Mouse (Mus musculus) natural killer cell, adult 2 months (primary cell): ENCODE results near the gene Gm28168.
"Not testable (repeated sequence)": the region's sequence is repeated elsewhere in the genome, so short reads cannot be mapped to it uniquely, and the experiment has no call there.

Experiments used
- DNase-seq, 2 experiments: peaks; one replicate each; pipeline ENCODE4 v3.0.0; 2022; ENCODE audit warnings: low spot score in 2 of 2

Gm28168 gene

GRCm38 (mm10) chr1:117927715-117928114, at the start of gene Gm28168:
Gene Gm28168, plus strand, starts transcription at chr1:117928015.
- DNase-seq = not testable (repeated sequence)

DNA sequence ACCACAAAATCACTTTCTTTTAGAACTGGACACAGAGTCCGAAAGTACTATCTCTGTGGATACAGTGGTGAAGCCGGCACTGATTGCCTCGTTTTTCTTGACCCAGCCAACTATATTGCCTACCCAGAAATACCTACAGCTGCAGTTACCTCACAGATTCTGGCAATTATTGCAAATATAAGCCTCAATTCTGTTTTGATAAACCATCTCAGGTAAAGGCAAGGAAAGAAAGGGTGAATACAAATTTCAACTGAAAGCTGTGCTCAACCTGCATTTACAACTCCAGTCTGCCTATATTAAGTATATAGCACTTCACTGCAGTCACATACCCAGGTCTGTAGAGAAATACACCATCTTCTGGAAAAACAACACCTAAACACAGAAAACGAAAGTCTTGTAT, 37.8 kb downstream of the Gm28168 start, which contains the start of gene Gm7145:
TSS of gene Gm7145 (plus strand) at position 301 of the 400 bp plus-strand sequence.
- DNase-seq = no peak
